Mouse (Mus musculus) MEL (cell line): ENCODE measurements at regions not wholly inside any gene's neighbourhood (a gene's known extent, or its start where the extent isn't known, plus 50 kb on each side); places are given as distances from the start of the nearest gene placed in this dataset.

Experiments
- DNase-seq: peaks from one replicate; pipeline ENCODE4 v3.0.0; 2011; ENCODE audit warnings: low read depth, low spot score
- H3K27ac ChIP-seq: 2 replicates; pipeline ENCODE4 v1.5.1; 2012; ENCODE audit warnings: low read depth, mild to moderate bottlenecking, control low read depth, low read length, moderate library complexity; ENCODE audit not compliant: control insufficient read depth
- H3K27me3 ChIP-seq, 2 experiments: fragments of 150-350 bp in 1 of 2; sonication (generic) in 1 of 2; 2 replicates each; pipeline ENCODE4 v1.6.1; 2012; ENCODE audit warnings: low read length in 2 of 2, mild to moderate bottlenecking in 2 of 2, improper control_type of control experiment in 1 of 2, moderate library complexity in 1 of 2; ENCODE audit not compliant: insufficient read depth in 2 of 2, control insufficient read depth in 1 of 2
- H3K36me3 ChIP-seq, 2 experiments: 2 replicates each; pipeline ENCODE4 v1.6.1; 2012 to 2014; ENCODE audit warnings: low read length in 2 of 2, improper control_type of control experiment in 1 of 2, inconsistent platforms in 1 of 2, mild to moderate bottlenecking in 1 of 2; ENCODE audit not compliant: insufficient read depth in 2 of 2, control insufficient read depth in 1 of 2
- H3K4me1 ChIP-seq, 2 experiments: fragments of 150-350 bp in 1 of 2; sonication (generic) in 1 of 2; 2 replicates each; pipeline ENCODE4 v1.6.1; 2012; ENCODE audit warnings: low read length in 2 of 2, improper control_type of control experiment in 1 of 2, mild to moderate bottlenecking in 1 of 2; ENCODE audit not compliant: insufficient read depth in 2 of 2, control insufficient read depth in 1 of 2
- H3K4me3 ChIP-seq, 2 experiments: fragments of 150-350 bp in 1 of 2; sonication (generic) in 1 of 2; 2 replicates each; pipeline ENCODE4 v1.5.1; 2012; ENCODE audit warnings: low read depth in 2 of 2, low read length in 2 of 2, mild to moderate bottlenecking in 2 of 2, moderate library complexity in 2 of 2, control low read depth in 1 of 2, improper control_type of control experiment in 1 of 2; ENCODE audit not compliant: control insufficient read depth in 1 of 2, insufficient read depth in 1 of 2
- H3K79me2 ChIP-seq: 2 replicates; pipeline ENCODE4 v1.6.1; 2012; ENCODE audit warnings: mild to moderate bottlenecking, low read length, moderate library complexity; ENCODE audit not compliant: control insufficient read depth, poor library complexity, insufficient read depth
- H3K9ac ChIP-seq: 2 replicates; pipeline ENCODE4 v1.6.1; 2012; ENCODE audit warnings: low read depth, mild to moderate bottlenecking, control low read depth, low read length, moderate library complexity; ENCODE audit not compliant: control insufficient read depth, poor library complexity, severe bottlenecking
- H3K9me3 ChIP-seq: fragments of 150-350 bp; sonication (generic); replicated peaks from 2 replicates; pipeline ENCODE4 v1.6.1; 2012; ENCODE audit warnings: mild to moderate bottlenecking, low read length, improper control_type of control experiment, moderate library complexity; ENCODE audit not compliant: insufficient read depth
- BHLHE40 ChIP-seq: IDR thresholded peaks from 2 replicates; pipeline ENCODE4 v1.6.1; 2012; ENCODE audit warnings: low read depth, mild to moderate bottlenecking, inconsistent platforms, low read length, improper control_type of control experiment, borderline replicate concordance
- CHD1 ChIP-seq: IDR thresholded peaks from 2 replicates; pipeline ENCODE4 v1.6.1; 2012; ENCODE audit warnings: low read depth, mild to moderate bottlenecking, inconsistent platforms, low read length, improper control_type of control experiment
- CHD2 ChIP-seq: IDR thresholded peaks from 2 replicates; pipeline ENCODE4 v1.6.1; 2011; ENCODE audit warnings: low read length, improper control_type of control experiment
- CTCF ChIP-seq, 3 experiments: IDR thresholded peaks in 2 of 3; conservative IDR thresholded peaks in 1 of 3; 2 replicates each; pipeline ENCODE4 v1.5.1; 2011 to 2012; ENCODE audit warnings: low read length in 3 of 3, low read depth in 2 of 3, mild to moderate bottlenecking in 2 of 3, improper control_type of control experiment in 1 of 3, inconsistent platforms in 1 of 3, mixed read lengths in 1 of 3, moderate library complexity in 1 of 3; ENCODE audit not compliant: control insufficient read depth in 1 of 3, insufficient read depth in 1 of 3, poor library complexity in 1 of 3, severe bottlenecking in 1 of 3
- E2F4 ChIP-seq: IDR thresholded peaks from 2 replicates; pipeline ENCODE4 v1.6.1; 2011; ENCODE audit warnings: low read depth, low read length, improper control_type of control experiment, borderline replicate concordance
- EP300 ChIP-seq, 2 experiments: IDR thresholded peaks; 2 replicates each; pipeline ENCODE4 v1.6.1; 2011; ENCODE audit warnings: improper control_type of control experiment in 2 of 2, low read length in 2 of 2, low read depth in 1 of 2, mild to moderate bottlenecking in 1 of 2
- GABPA ChIP-seq: IDR thresholded peaks from 2 replicates; pipeline ENCODE4 v1.6.1; 2012; ENCODE audit warnings: low read depth, mild to moderate bottlenecking, inconsistent platforms, low read length, improper control_type of control experiment, moderate library complexity
- JUND ChIP-seq: IDR thresholded peaks from 2 replicates; pipeline ENCODE4 v1.6.1; 2011; ENCODE audit warnings: low read depth, mild to moderate bottlenecking, improper control_type of control experiment, low read length
- KAT2A ChIP-seq: conservative IDR thresholded peaks from 2 replicates; pipeline ENCODE4 v1.6.1; 2012; ENCODE audit warnings: low read depth, low read length, improper control_type of control experiment, inconsistent platforms
- MAFK ChIP-seq: IDR thresholded peaks from 2 replicates; pipeline ENCODE4 v1.6.1; 2011; ENCODE audit warnings: low read depth, mild to moderate bottlenecking, low read length, improper control_type of control experiment, borderline replicate concordance
- MAX ChIP-seq: IDR thresholded peaks from 2 replicates; pipeline ENCODE4 v1.6.1; 2011; ENCODE audit warnings: low read length, improper control_type of control experiment
- MXI1 ChIP-seq: IDR thresholded peaks from 2 replicates; pipeline ENCODE4 v1.6.1; 2011; ENCODE audit warnings: mild to moderate bottlenecking, low read depth, low read length, improper control_type of control experiment
- MYB ChIP-seq: IDR thresholded peaks from 2 replicates; pipeline ENCODE4 v1.6.1; 2011; ENCODE audit warnings: mild to moderate bottlenecking, low read depth, low read length, improper control_type of control experiment
- NELFE ChIP-seq: IDR thresholded peaks from 2 replicates; pipeline ENCODE4 v1.6.1; 2011; ENCODE audit warnings: low read depth, low read length, improper control_type of control experiment
- NRF1 ChIP-seq: IDR thresholded peaks from 2 replicates; pipeline ENCODE4 v1.6.1; 2014; ENCODE audit warnings: low read depth, mild to moderate bottlenecking, inconsistent platforms, low read length, improper control_type of control experiment, moderate library complexity; ENCODE audit not compliant: poor library complexity, insufficient read depth, severe bottlenecking
- POLR2A ChIP-seq, 2 experiments: IDR thresholded peaks; 2 replicates each; pipeline ENCODE4 v1.6.1; 2011 to 2012; ENCODE audit warnings: low read length in 2 of 2, mild to moderate bottlenecking in 2 of 2, control low read depth in 1 of 2, improper control_type of control experiment in 1 of 2, low read depth in 1 of 2, moderate library complexity in 1 of 2; ENCODE audit not compliant: control insufficient read depth in 1 of 2, insufficient read depth in 1 of 2, poor library complexity in 1 of 2
- POLR2AphosphoS2 ChIP-seq: IDR thresholded peaks from 2 replicates; pipeline ENCODE4 v1.6.1; 2011; ENCODE audit warnings: low read length, improper control_type of control experiment
- POLR2AphosphoS5 ChIP-seq: IDR thresholded peaks from 2 replicates; pipeline ENCODE4 v1.6.1; 2012; ENCODE audit warnings: low read depth, borderline replicate concordance, mild to moderate bottlenecking, inconsistent platforms, low read length, moderate library complexity, mixed read lengths
- RAD21 ChIP-seq: IDR thresholded peaks from 2 replicates; pipeline ENCODE4 v1.6.1; 2011; ENCODE audit warnings: mild to moderate bottlenecking, low read depth, low read length, improper control_type of control experiment
- SMC3 ChIP-seq: IDR thresholded peaks from 2 replicates; pipeline ENCODE4 v1.6.1; 2011; ENCODE audit warnings: low read depth, low read length, improper control_type of control experiment
- TAL1 ChIP-seq: IDR thresholded peaks from 2 replicates; pipeline ENCODE4 v1.6.1; 2012; ENCODE audit warnings: mild to moderate bottlenecking, inconsistent platforms, low read length, moderate library complexity, mixed read lengths
- TBP ChIP-seq: IDR thresholded peaks from 2 replicates; pipeline ENCODE4 v1.8.0; 2011; ENCODE audit warnings: low read depth, low read length, improper control_type of control experiment
- TCF12 ChIP-seq: IDR thresholded peaks from 2 replicates; pipeline ENCODE4 v1.6.1; 2014; ENCODE audit warnings: low read depth, mild to moderate bottlenecking, inconsistent platforms, low read length, improper control_type of control experiment, moderate library complexity
- USF1 ChIP-seq: IDR thresholded peaks from 2 replicates; pipeline ENCODE4 v1.6.1; 2014; ENCODE audit warnings: low read depth, mild to moderate bottlenecking, inconsistent platforms, low read length, improper control_type of control experiment, moderate library complexity
- USF2 ChIP-seq, 2 experiments: IDR thresholded peaks; 2 replicates each; pipeline ENCODE4 v1.6.1; 2011 to 2012; ENCODE audit warnings: improper control_type of control experiment in 2 of 2, low read length in 2 of 2, borderline replicate concordance in 1 of 2, inconsistent platforms in 1 of 2, low read depth in 1 of 2, mild to moderate bottlenecking in 1 of 2; ENCODE audit not compliant: insufficient read depth in 1 of 2
- ZC3H11A ChIP-seq: IDR thresholded peaks from 2 replicates; pipeline ENCODE4 v1.6.1; 2012; ENCODE audit warnings: low read depth, mild to moderate bottlenecking, inconsistent platforms, low read length, improper control_type of control experiment
- ZMIZ1 ChIP-seq: IDR thresholded peaks from 2 replicates; pipeline ENCODE4 v1.6.1; 2012; ENCODE audit warnings: low read depth, mild to moderate bottlenecking, inconsistent platforms, low read length, improper control_type of control experiment, moderate library complexity
- ZNF384 ChIP-seq: IDR thresholded peaks from 2 replicates; pipeline ENCODE4 v1.6.1; 2012; ENCODE audit warnings: low read depth, mild to moderate bottlenecking, inconsistent platforms, low read length, improper control_type of control experiment

GRCm38 (mm10) chr13:100940791-100941190 lies 107.6 kb upstream of the Slc30a5 start:
- Histone ChIP-seq H3K27ac (no peak overlapping the region), H3K9ac (no peak overlapping the region)
- no peak for TF ChIP-seq GABPA
- TF ChIP-seq POLR2AphosphoS2 = no peak
- no peak for TF ChIP-seq USF1
- TF ChIP-seq POLR2A (IDR thresholded peaks at IDR 0.05; ENCODE audit: control insufficient read depth in 1 of 2, insufficient read depth in 1 of 2, low read depth in 1 of 2, low read length in 2 of 2, poor library complexity in 1 of 2) = no peak
- no peak for TF ChIP-seq MAX
- TF ChIP-seq POLR2AphosphoS5 = no peak
- no peak for TF ChIP-seq MYB
- TF ChIP-seq CHD2 = no peak
- TF ChIP-seq MAFK = no peak
- TF ChIP-seq E2F4 = no peak
- TF ChIP-seq JUND = no peak
- TF ChIP-seq CHD1 = no peak
- TF ChIP-seq, all 39 proteins: peak for 0
- H3K4me1 ChIP-seq = no peaks in the 10 kb centered on the region
- no peaks in the 10 kb centered on the region for H3K9me3 ChIP-seq
- H3K4me3 ChIP-seq = no peak overlapping the region
- no peaks in the 10 kb centered on the region for H3K27me3 ChIP-seq
- no peak for DNase-seq
- no peaks in the 10 kb centered on the region for H3K79me2 ChIP-seq
- no peaks in the 10 kb centered on the region for H3K36me3 ChIP-seq

- Histone ChIP-seq H3K9ac (no peak overlapping the region), H3K79me2 (no peaks in the 10 kb centered on the region)
- DNase-seq = peak; percentile 49
Measured at GRCm38 (mm10) chr13:100939677-100940076, 106.5 kb upstream of the Slc30a5 start.

GRCm38 (mm10) chr13:100933265-100933664 lies 100.0 kb upstream of the Slc30a5 start:
- no peak overlapping the region for H3K9ac ChIP-seq
- peaks cover 0 to 7% of the 10 kb centered on the region in 2 experiments; a peak in 1 of 4 replicates for H3K27me3 ChIP-seq
- no peaks in the 10 kb centered on the region for H3K9me3 ChIP-seq
- no peak overlapping the region for H3K4me3 ChIP-seq
- no peaks in the 10 kb centered on the region for H3K4me1 ChIP-seq
- no peaks in the 10 kb centered on the region for H3K36me3 ChIP-seq
- no peak overlapping the region for H3K27ac ChIP-seq
- no peak for DNase-seq
- no peaks in the 10 kb centered on the region for H3K79me2 ChIP-seq
- no peak for TF ChIP-seq CHD1
- no peak for TF ChIP-seq GABPA
- no peak for TF ChIP-seq ZMIZ1
- no peak for TF ChIP-seq TBP
- no peak for TF ChIP-seq ZNF384
- TF ChIP-seq TCF12 = no peak
- no peak for TF ChIP-seq ZC3H11A
- TF ChIP-seq KAT2A = no peak
- TF ChIP-seq EP300 (IDR thresholded peaks at IDR 0.05; ENCODE audit: low read depth in 1 of 2, low read length in 2 of 2) = no peak
- no peak for TF ChIP-seq USF2 (IDR thresholded peaks at IDR 0.05; ENCODE audit: borderline replicate concordance in 1 of 2, insufficient read depth in 1 of 2, low read depth in 1 of 2, low read length in 2 of 2)
- no peak for TF ChIP-seq BHLHE40
- TF ChIP-seq CTCF (IDR thresholded peaks at IDR 0.05 in 2 of 3, conservative IDR thresholded peaks at IDR 0.05 in 1 of 3; ENCODE audit: control insufficient read depth in 1 of 3, insufficient read depth in 1 of 3, low read depth in 2 of 3, low read length in 3 of 3, poor library complexity in 1 of 3, severe bottlenecking in 1 of 3) = no peak
- no peak for TF ChIP-seq TAL1
- TF ChIP-seq POLR2A (IDR thresholded peaks at IDR 0.05; ENCODE audit: control insufficient read depth in 1 of 2, insufficient read depth in 1 of 2, low read depth in 1 of 2, low read length in 2 of 2, poor library complexity in 1 of 2) = no peak
- TF ChIP-seq NELFE = no peak
- no peak for TF ChIP-seq MXI1

More at GRCm38 (mm10) chr13:100939677-100940076, 106.5 kb upstream of the Slc30a5 start:
- no peaks in the 10 kb centered on the region for H3K36me3 ChIP-seq
- H3K9me3 ChIP-seq = no peaks in the 10 kb centered on the region
- no peak overlapping the region for H3K4me3 ChIP-seq
- no peaks in the 10 kb centered on the region for H3K4me1 ChIP-seq
- TF ChIP-seq NRF1 (no peak), ZC3H11A (peak; percentile 58; the same call in 1 of the 2 replicates), CTCF (IDR thresholded peaks at IDR 0.05 in 2 of 3, conservative IDR thresholded peaks at IDR 0.05 in 1 of 3; ENCODE audit: control insufficient read depth in 1 of 3, insufficient read depth in 1 of 3, low read depth in 2 of 3, low read length in 3 of 3, poor library complexity in 1 of 3, severe bottlenecking in 1 of 3) (peak; percentile 68 to 86 (median 79)), SMC3 (peak; percentile 61), RAD21 (peak; percentile 70)
- H3K27ac ChIP-seq = no peak overlapping the region
- H3K27me3 ChIP-seq = no peaks in the 10 kb centered on the region
